Mouse (Mus musculus) midbrain, embryonic 16.5 days (tissue): ENCODE measurements around the gene Kif1c. TPM values are rescaled to one million over a fixed set of nuclear protein-coding genes. Genes with fewer than 3 reads are reported as not detected.
A peak's percentile ranks its signal among the peaks of the same experiment; 100 is the strongest.

Source experiments
- ATAC-seq: fragments of 200-750 bp; cut with Nextera tagmentation; 2 replicates; pipeline ENCODE4 v1.8.0; 2017; ENCODE audit warnings: moderate TSS enrichment
- H3K27ac ChIP-seq: fragments of 300-500 bp; sonication (generic); 2 replicates; pipeline ENCODE4 v1.5.1; 2014; ENCODE audit warnings: mild to moderate bottlenecking, low read length, mixed read lengths
- H3K27me3 ChIP-seq: fragments of 300-500 bp; sonication (generic); 2 replicates; pipeline ENCODE4 v1.6.1; 2014; ENCODE audit warnings: low read depth, low read length, mixed read lengths; ENCODE audit not compliant: control insufficient read depth, insufficient read depth
- H3K36me3 ChIP-seq: fragments of 300-500 bp; sonication (generic); 2 replicates; pipeline ENCODE4 v1.6.1; 2014; ENCODE audit warnings: mild to moderate bottlenecking, low read length, moderate library complexity, mixed read lengths; ENCODE audit not compliant: control insufficient read depth, insufficient read depth
- H3K4me1 ChIP-seq: fragments of 300-500 bp; sonication (generic); 2 replicates; pipeline ENCODE4 v1.6.1; 2014; ENCODE audit warnings: mild to moderate bottlenecking, low read length, mixed read lengths; ENCODE audit not compliant: control insufficient read depth, insufficient read depth
- H3K4me2 ChIP-seq: fragments of 300-500 bp; sonication (generic); 2 replicates; pipeline ENCODE4 v1.6.1; 2014; ENCODE audit warnings: mild to moderate bottlenecking, low read length, mixed read lengths
- H3K4me3 ChIP-seq: fragments of 300-500 bp; sonication (generic); 2 replicates; pipeline ENCODE4 v1.5.1; 2014; ENCODE audit warnings: low read depth, mild to moderate bottlenecking, low read length, moderate library complexity, mixed read lengths
- H3K9ac ChIP-seq: fragments of 300-500 bp; sonication (generic); 2 replicates; pipeline ENCODE4 v1.6.1; 2014; ENCODE audit warnings: low read depth, low read length, mixed read lengths
- H3K9me3 ChIP-seq: fragments of 300-500 bp; sonication (generic); replicated peaks from 2 replicates; pipeline ENCODE4 v1.6.1; 2014; ENCODE audit warnings: mild to moderate bottlenecking, low read length, mixed read lengths; ENCODE audit not compliant: control insufficient read depth, poor library complexity, severe bottlenecking
- WGBS: fragments of 180-500 bp; shearing (Covaris S2); extraction: QIAGEN DNeasy Blood & Tissue Kit; methylation state at CpG from one replicate; pipeline ENCODE4 v1.1.7; 2014; 5-methylcytosine and 5-hydroxymethylcytosine counted together
- polyA plus RNA-seq: library from polyadenylated mRNA; unstranded; fragments of >200 nt; fragmentation: Nextera tagmentation; extraction: Ambion mirVana; gene quantifications from 2 replicates; pipeline ENCODE4 v1.2.1, GENCODE M21; 2015

Kif1c gene
- polyA plus RNA-seq, 1 experiment from 2014 or later = 1.3 TPM

DNA sequence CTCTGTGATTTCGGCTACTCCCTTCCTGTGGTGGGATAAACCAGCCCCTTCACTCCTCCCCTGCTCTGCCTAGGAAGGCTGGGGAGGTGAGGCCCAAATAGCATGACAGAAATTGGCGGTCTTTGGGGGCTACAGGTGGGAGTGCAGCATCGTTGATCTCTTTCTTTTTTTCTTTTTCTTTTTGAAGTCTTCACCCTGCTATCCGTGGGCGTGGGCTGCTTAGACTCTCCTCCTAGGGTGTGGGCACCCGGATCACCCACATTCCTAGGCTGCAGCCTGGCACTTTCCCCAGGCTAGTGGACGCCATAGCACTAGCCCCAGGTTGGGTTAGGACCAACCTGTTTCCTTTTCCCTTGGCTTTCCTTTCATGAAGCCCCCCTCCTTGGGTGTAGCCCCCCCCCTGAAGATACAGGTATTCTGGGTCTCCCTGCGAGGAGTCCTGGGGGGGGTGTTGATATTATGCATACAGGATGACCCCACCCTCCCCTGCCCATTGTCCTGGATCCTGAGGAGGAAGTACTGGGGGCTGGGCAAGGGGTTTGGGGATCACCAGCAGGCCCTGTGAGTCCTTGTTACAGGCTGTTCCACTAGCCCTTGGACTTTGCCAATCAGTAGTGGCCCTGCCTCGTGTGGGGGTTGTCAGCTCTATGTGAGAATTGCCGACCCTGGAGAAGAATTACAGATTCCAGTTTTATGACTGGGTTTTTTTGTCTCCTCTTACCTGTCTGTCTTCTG is 1.0 kb downstream of the Kif1c start:
- H3K4me1 ChIP-seq = peaks cover 20% of the 10 kb centered on the region
- no peaks in the 10 kb centered on the region for H3K27me3 ChIP-seq
- H3K27ac ChIP-seq = no peak overlapping the region
- 8% methylated on average over 10 of the region's 10 CpGs for WGBS
- H3K4me3 ChIP-seq = peak overlapping the region; percentile 76
- H3K4me2 ChIP-seq = peak overlapping the region; percentile 77
- no peaks in the 10 kb centered on the region for H3K9me3 ChIP-seq
- H3K36me3 ChIP-seq = peaks cover 11% of the 10 kb centered on the region
- peak overlapping the region; percentile 81 for H3K9ac ChIP-seq
- 0 out of 2 replicates have a peak, but pooled peaks have one; percentile 8 for ATAC-seq

DNA sequence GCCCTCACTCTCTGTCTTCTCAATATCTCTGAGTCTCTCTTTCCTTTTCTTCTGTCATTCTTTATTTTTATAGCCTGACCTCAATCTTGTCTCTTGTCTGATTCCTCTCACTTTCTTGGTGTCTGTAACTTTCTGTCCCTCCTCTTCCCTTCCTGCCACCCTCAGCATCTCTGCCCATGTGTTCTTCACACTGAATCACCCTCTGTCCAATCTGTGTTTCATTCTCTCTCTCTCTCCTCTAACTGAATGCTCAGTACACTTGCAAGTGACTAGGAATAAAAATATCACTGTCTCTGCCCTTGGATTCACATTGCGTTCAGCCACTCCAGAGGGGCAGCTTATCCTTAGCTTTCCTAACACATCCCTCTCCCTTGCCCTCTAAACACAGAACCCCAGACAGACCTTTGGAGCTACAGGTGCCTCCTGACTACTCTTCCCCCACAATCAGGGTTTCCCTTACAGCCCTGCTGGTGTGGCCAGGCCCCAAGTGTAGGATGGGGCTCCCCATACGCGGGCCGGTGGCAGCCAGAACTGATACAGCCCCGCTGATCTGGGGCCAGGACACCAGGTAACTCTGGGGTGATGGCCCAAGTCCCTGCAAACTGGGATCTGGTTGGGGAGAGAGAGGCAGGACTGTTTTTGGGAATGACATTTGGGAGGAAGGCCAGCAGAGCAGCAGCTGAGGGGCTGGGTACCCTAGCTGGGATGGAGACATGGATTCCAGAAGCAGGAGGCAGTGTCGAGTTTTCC is 1.8 kb downstream of the Kif1c start:
- peak overlapping the region; percentile 77 for H3K4me2 ChIP-seq

DNA sequence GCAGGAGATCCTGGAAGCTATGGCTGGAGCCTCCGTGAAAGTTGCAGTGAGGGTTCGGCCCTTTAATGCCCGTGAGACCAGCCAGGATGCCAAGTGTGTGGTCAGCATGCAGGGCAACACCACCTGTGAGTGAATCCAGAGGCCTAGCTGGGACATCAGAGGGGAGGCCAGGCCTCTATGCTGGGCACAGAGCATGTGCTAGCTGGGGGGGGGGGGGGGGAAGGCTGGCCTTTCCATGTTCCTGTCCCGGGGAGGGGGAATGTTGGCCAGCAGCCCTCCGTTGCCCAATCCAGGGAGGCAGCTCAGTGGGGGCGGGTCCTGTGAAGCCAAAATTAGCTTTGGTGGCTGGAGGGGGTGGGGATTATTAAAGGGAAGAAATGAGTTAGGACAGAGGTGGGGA is 2.4 kb downstream of the Kif1c start:
- Histone ChIP-seq H3K9me3 (no peaks in the 10 kb centered on the region), H3K4me3 (no peak overlapping the region), H3K9ac (0 out of 2 replicates have a peak overlapping the region, but pooled peaks have one; percentile 38)

More for the DNA sequence above, 1.8 kb downstream of the Kif1c start:
- H3K27ac ChIP-seq = no peak overlapping the region
- peak overlapping the region; percentile 76; the same call in 1 of the 2 replicates for H3K4me3 ChIP-seq
- H3K9ac ChIP-seq = 0 out of 2 replicates have a peak overlapping the region, but pooled peaks have one; percentile 38
- peaks cover 20% of the 10 kb centered on the region for H3K4me1 ChIP-seq
- H3K27me3 ChIP-seq = no peaks in the 10 kb centered on the region
- 83% methylated on average over 6 of the region's 6 CpGs for WGBS
- no peak for ATAC-seq
- H3K9me3 ChIP-seq = no peaks in the 10 kb centered on the region
- H3K36me3 ChIP-seq = peaks cover 11% of the 10 kb centered on the region

DNA sequence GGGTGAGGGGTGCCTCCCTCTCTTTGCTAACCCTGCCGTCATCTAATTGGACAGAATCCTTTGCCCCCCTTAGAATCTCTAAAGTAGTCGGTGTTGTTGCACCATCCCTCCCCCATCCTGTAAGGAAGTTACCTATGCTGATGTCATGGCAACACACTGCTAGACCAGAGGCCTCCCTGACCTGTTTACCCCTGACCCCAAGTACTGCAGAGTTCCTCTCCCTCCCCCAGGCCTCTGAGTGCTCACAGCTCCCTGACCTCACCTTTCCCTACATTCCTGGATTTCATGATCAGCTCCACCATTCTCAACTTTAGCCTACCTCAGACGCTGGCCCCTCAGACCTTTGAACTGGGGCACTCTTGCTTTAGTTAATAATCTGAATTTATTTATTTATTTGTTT is 5.8 kb downstream of the Kif1c start:
- H3K4me2 ChIP-seq = no peak overlapping the region
- no peak overlapping the region for H3K4me3 ChIP-seq
- peaks cover 20% of the 10 kb centered on the region for H3K36me3 ChIP-seq
- H3K4me1 ChIP-seq = peaks cover 16% of the 10 kb centered on the region
- no peaks in the 10 kb centered on the region for H3K27me3 ChIP-seq
- 92% methylated on average over 3 of the region's 3 CpGs for WGBS
- ATAC-seq = no peak
- H3K9me3 ChIP-seq = no peaks in the 10 kb centered on the region
- no peak overlapping the region for H3K9ac ChIP-seq
- H3K27ac ChIP-seq = no peak overlapping the region

More for the DNA sequence above, 2.4 kb downstream of the Kif1c start:
- Histone ChIP-seq H3K4me2 (peak overlapping the region; percentile 77; the same call in 1 of the 2 replicates), H3K4me1 (peaks cover 20% of the 10 kb centered on the region), H3K27ac (no peak overlapping the region), H3K36me3 (peaks cover 11% of the 10 kb centered on the region), H3K27me3 (no peaks in the 10 kb centered on the region)
- WGBS = 82% methylated on average over 6 of the region's 6 CpGs
- ATAC-seq = no peak

DNA sequence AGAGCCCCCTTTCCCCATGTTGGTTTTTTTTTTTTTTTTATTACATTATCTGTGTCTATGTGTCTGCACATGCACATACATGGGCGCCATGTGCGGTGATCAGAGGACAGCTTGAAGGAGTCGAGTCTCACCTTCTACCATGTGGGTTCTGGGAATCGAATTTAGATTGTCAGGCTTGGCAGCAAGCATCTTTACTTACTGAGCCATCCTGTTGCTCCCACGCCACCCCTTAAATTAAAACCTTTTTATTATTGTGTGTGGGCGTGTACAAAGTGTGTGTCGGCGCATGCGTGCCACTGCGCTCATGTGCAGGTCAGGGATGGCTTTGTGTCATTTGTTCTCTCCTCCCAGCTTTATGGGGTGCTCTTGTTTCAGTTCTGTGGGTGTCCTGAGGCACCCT is 10.7 kb downstream of the Kif1c start:
- no peak for ATAC-seq
- Histone ChIP-seq H3K36me3 (peaks cover 26% of the 10 kb centered on the region), H3K27me3 (no peaks in the 10 kb centered on the region), H3K27ac (no peak overlapping the region), H3K4me3 (no peak overlapping the region), H3K9me3 (no peaks in the 10 kb centered on the region), H3K4me2 (no peak overlapping the region), H3K4me1 (no peaks in the 10 kb centered on the region), H3K9ac (no peak overlapping the region)
- 94% methylated on average over 10 of the region's 10 CpGs for WGBS

DNA sequence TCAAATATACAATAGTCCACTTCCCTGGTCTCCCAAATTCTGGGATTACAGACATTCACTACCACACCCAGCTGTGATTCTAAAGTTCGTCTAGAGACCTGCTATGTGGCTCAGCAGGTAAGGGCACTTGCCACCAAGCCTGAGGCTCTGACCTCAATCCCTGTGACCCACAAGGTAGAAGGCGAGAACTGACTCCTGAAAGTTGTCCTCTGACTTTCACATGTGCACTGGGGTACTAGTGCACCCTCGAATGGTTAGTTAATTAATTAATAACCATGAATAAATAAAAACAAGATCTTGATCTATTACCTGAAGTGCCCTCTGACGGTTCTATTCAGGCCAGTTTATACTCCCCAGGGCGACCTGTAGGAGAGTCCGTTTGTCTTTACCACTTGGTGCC is 12.9 kb downstream of the Kif1c start:
- Histone ChIP-seq H3K4me3 (no peak overlapping the region), H3K4me2 (no peak overlapping the region), H3K9me3 (no peaks in the 10 kb centered on the region), H3K9ac (no peak overlapping the region), H3K27me3 (no peaks in the 10 kb centered on the region), H3K4me1 (no peaks in the 10 kb centered on the region), H3K27ac (no peak overlapping the region), H3K36me3 (peaks cover 35% of the 10 kb centered on the region)
- no peak for ATAC-seq
- 90% methylated on average over 6 of the region's 6 CpGs for WGBS

DNA sequence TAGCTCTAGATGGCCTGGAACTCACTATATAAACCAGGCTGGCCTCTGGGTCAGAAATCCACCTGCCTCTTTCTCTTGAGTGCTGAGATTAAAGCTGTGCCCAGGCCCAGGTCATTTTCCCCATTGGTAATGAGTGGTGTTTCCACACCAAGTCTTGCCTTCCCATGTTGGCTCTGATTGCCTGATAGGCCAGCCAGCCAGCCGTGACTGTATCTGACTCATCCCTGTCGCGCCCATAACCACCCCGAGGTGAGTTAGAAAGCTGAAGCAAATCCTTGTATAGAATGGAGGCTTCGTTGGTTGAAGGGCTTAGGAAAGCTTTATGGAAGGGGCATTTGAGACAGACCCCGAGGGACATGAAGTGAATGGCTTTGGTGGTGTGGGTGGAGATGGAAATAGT is 15.5 kb downstream of the Kif1c start:
- no peak overlapping the region for H3K27ac ChIP-seq
- no peak overlapping the region for H3K9ac ChIP-seq
- ATAC-seq = no peak
- H3K4me3 ChIP-seq = no peak overlapping the region
- H3K27me3 ChIP-seq = no peaks in the 10 kb centered on the region
- no peak overlapping the region for H3K4me2 ChIP-seq
- no peaks in the 10 kb centered on the region for H3K4me1 ChIP-seq
- no peaks in the 10 kb centered on the region for H3K9me3 ChIP-seq
- H3K36me3 ChIP-seq = peaks cover 45% of the 10 kb centered on the region
- 78% methylated on average over 6 of the region's 6 CpGs for WGBS

DNA sequence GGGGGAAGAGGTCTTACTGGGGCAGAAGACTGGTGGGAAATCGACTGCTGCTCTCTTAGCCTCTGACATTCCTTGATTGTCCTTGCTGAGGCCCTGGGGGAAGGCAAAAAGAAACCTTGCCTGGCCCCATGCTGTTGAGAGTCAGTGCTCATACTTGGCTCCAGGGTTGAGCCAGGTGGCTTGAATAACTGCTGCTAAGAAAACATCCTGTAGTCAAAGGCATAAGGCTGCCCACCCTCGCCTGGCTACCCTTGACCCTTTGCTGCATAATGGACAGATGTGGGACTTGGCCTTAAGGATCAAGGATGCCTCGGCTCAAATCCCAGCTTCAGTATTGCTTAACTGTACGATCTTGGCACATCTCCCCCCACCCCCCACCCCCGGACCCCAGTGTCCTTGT is 18.1 kb downstream of the Kif1c start:
- Histone ChIP-seq H3K9ac (no peak overlapping the region), H3K4me2 (no peak overlapping the region), H3K27me3 (no peaks in the 10 kb centered on the region), H3K4me1 (no peaks in the 10 kb centered on the region), H3K36me3 (peaks cover 40% of the 10 kb centered on the region), H3K9me3 (no peaks in the 10 kb centered on the region), H3K27ac (no peak overlapping the region), H3K4me3 (no peak overlapping the region)
- 79% methylated on average over 5 of the region's 5 CpGs for WGBS
- no peak for ATAC-seq

DNA sequence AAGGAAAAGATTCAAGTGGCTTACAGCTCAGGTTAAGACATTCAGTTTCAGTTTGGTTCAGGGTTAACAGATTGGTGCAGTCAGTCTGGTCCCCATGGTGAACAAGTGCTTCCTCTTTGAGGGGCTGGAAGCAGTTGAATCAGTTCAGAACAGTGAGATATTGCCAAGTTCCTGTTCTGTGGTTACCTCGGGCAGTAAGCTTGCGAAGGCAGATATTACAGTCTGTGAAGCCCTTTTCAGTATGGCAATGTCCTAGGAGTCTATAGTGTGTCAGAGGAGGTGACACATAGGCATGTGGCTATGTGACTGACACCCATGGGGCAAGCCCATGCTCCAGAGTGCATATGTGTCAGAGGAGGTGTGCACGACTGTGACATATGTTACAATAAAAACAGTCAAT is 20.2 kb downstream of the Kif1c start:
- Histone ChIP-seq H3K4me3 (no peak overlapping the region), H3K36me3 (peaks cover 51% of the 10 kb centered on the region), H3K4me2 (no peak overlapping the region), H3K4me1 (no peaks in the 10 kb centered on the region), H3K9ac (no peak overlapping the region), H3K9me3 (no peaks in the 10 kb centered on the region), H3K27ac (no peak overlapping the region), H3K27me3 (no peaks in the 10 kb centered on the region)
- ATAC-seq = no peak
- 95% methylated on average over 3 of the region's 3 CpGs for WGBS
